Mouse (Mus musculus): ENCODE data around the gene Plxnd1. TPM values are rescaled to one million over a fixed set of nuclear protein-coding genes. Genes with fewer than 3 reads are reported as not detected.

Plxnd1 gene
- 24.2 and 29.4 TPM in 2 replicates for polyA plus RNA-seq (2012; rRNA removed)

DNA sequence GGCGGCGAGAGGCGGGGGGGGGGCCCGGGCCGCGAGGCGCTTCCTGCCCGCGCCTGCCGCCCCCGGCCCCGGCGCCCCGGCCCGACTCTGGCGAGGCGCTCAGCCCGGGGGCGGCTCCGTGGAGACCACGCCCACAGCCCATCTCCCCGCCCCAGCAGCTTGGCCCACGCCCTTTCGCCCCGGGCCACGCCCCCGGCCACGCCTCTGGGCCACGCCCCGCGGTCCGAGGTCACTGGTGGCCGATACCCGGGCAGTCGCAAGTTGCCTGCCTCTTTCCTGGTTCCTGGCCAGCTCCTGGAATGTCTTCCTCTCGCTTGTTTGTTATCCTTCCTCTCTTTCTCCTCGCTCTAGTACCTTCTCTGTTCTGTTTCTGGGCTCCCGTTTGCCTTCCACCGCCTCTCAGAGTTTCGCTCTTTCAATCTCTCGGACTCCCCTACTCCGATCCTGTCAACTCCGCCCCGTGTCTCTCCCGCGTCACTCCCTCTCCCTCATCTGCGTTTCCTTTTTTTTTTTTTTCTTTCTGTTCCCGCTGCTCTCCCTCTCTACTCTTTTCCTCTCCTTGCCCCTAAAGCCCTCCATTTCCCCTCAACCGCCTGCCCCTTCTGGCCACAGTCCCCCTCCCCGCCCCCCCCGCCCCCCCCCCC is at the start of gene Plxnd1:
Plxnd1 (minus strand) TSS at position 129 of the 644 bp plus-strand sequence.
- Histone ChIP-seq H3K27me3 (ENCODE audit: control insufficient read depth, insufficient read depth, low read length) (no peaks in the 10 kb centered on the region), H3K27ac (ENCODE audit: insufficient read depth, low read length) (no peak within 1 kb of the TSS)

DNA sequence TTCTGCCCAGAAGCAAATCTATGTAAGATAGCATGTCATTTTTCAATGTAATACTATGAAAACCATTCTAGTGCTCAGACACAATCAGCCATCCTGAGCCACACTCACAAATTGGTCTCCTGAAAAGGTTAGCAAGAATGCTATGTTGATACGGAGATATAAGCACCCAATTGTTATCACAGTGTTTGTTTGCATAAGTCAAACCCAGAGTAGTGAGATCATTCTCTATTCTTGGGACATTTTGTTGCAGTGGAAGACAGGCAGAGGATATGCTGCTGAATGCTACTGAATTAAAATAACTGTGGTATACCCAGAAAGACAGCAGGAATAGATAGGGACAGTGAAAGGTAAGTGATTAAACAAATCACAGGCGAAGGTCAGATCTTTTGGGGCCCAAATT is 49.2 kb upstream of the Plxnd1 start:
- WGBS: 53% methylated on average over 2 of the region's 2 CpGs
- TF ChIP-seq CTCF (IDR thresholded peaks at IDR 0.05; ENCODE audit: borderline replicate concordance, insufficient read depth, low read depth, low read length): no peak

More for the DNA sequence above, at the start of gene Plxnd1:
- H3K4me1 ChIP-seq (ENCODE audit: control insufficient read depth, insufficient read depth, low read length): peaks cover 9% of the 10 kb centered on the region
- WGBS: 2% methylated on average over 41 of the region's 51 CpGs
- TF ChIP-seq CTCF (IDR thresholded peaks at IDR 0.05; ENCODE audit: borderline replicate concordance, insufficient read depth, low read depth, low read length): no peak
- no peak for TF ChIP-seq POLR2A (IDR thresholded peaks at IDR 0.05; ENCODE audit: borderline replicate concordance, insufficient read depth, low read length)
- peak within 1 kb of the TSS; percentile 62 for H3K4me3 ChIP-seq (replicated peaks; ENCODE audit: insufficient read depth, low read depth, low read length)
- DNase-seq: peak; percentile 77 to 82

GRCm38 (mm10) chr6:116038222-116038621 is 43.4 kb upstream of the Plxnd1 start:
- H3K27ac ChIP-seq (ENCODE audit: insufficient read depth, low read length): 0 out of 2 replicates have a peak overlapping the region, but pooled peaks have one; percentile 11
- no peak for TF ChIP-seq CTCF (IDR thresholded peaks at IDR 0.05; ENCODE audit: borderline replicate concordance, insufficient read depth, low read depth, low read length)
- TF ChIP-seq POLR2A (IDR thresholded peaks at IDR 0.05; ENCODE audit: borderline replicate concordance, insufficient read depth, low read length): no peak

More for the DNA sequence above, 49.2 kb upstream of the Plxnd1 start:
- Histone ChIP-seq H3K27me3 (ENCODE audit: control insufficient read depth, insufficient read depth, low read length) (no peaks in the 10 kb centered on the region), H3K4me3 (replicated peaks; ENCODE audit: insufficient read depth, low read depth, low read length) (no peak overlapping the region), H3K4me1 (ENCODE audit: control insufficient read depth, insufficient read depth, low read length) (peaks cover 19% of the 10 kb centered on the region), H3K27ac (ENCODE audit: insufficient read depth, low read length) (no peak overlapping the region)
- DNase-seq: no peak

DNA sequence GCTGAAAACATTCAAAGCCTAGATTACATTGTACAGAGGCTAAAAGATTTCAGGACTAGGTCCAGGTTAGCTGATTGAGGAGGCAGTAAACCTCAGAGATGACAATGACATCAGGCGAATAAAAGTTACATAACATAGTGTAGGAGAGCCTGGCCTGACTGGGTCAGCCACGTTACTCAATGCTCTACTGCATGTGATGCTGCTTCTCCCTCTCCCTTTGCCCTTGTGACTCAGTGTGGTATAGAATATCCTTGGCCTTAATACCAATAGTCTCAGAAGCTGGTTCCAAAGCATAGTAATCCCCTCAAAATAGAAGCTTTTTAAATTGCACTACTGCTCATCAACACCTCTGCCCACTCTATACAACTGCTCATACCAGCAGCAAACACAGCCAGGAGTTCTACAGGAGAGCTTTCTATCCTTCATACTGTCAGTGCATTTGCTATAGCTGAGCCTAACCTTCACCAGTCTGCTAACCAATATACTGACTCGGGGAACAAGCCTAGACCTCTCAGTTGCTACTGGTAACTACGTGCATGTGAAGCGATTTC is 42.6 kb upstream of the Plxnd1 start:
- Histone ChIP-seq H3K4me3 (replicated peaks; ENCODE audit: insufficient read depth, low read depth, low read length) (no peak overlapping the region), H3K27ac (ENCODE audit: insufficient read depth, low read length) (peak overlapping the region; percentile 28), H3K27me3 (ENCODE audit: control insufficient read depth, insufficient read depth, low read length) (no peaks in the 10 kb centered on the region), H3K4me1 (ENCODE audit: control insufficient read depth, insufficient read depth, low read length) (peaks cover 21% of the 10 kb centered on the region)
- whole genome bisulfite sequencing: 53% methylated on average over 5 of the region's 5 CpGs
- TF ChIP-seq POLR2A (IDR thresholded peaks at IDR 0.05; ENCODE audit: borderline replicate concordance, insufficient read depth, low read length): no peak
- DNase-seq: no peak

More at GRCm38 (mm10) chr6:116038222-116038621, 43.4 kb upstream of the Plxnd1 start:
- Histone ChIP-seq H3K4me1 (ENCODE audit: control insufficient read depth, insufficient read depth, low read length) (peaks cover 22% of the 10 kb centered on the region), H3K27me3 (ENCODE audit: control insufficient read depth, insufficient read depth, low read length) (no peaks in the 10 kb centered on the region), H3K4me3 (replicated peaks; ENCODE audit: insufficient read depth, low read depth, low read length) (no peak overlapping the region)
- WGBS: 85% methylated on average over 2 of the region's 2 CpGs
- no peak for DNase-seq

DNA sequence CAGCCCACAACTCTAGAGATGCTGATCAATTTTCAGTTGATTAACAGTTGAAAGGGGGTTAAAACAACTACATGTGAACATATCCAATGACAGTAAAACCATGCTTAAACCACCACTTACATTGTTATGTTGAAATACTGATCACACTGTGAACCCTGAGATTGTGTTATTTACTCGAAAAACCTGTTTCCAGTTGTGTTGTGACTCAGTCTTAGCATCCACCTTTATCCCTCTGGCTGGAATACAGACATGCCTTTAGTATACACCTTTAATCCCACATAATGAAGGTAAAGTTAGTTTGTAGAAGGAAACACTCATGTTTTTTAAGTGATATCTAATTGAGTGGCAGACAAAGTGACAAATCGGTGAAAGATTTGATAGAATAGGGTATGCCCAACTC is 41.8 kb upstream of the Plxnd1 start:
- WGBS: 87% methylated on average over 2 of the region's 2 CpGs
- DNase-seq: no peak
- Histone ChIP-seq H3K4me1 (ENCODE audit: control insufficient read depth, insufficient read depth, low read length) (peaks cover 24% of the 10 kb centered on the region), H3K27ac (ENCODE audit: insufficient read depth, low read length) (no peak overlapping the region), H3K4me3 (replicated peaks; ENCODE audit: insufficient read depth, low read depth, low read length) (no peak overlapping the region), H3K27me3 (ENCODE audit: control insufficient read depth, insufficient read depth, low read length) (no peaks in the 10 kb centered on the region)
- TF ChIP-seq CTCF (IDR thresholded peaks at IDR 0.05; ENCODE audit: borderline replicate concordance, insufficient read depth, low read depth, low read length) (no peak), POLR2A (IDR thresholded peaks at IDR 0.05; ENCODE audit: borderline replicate concordance, insufficient read depth, low read length) (no peak)

DNA sequence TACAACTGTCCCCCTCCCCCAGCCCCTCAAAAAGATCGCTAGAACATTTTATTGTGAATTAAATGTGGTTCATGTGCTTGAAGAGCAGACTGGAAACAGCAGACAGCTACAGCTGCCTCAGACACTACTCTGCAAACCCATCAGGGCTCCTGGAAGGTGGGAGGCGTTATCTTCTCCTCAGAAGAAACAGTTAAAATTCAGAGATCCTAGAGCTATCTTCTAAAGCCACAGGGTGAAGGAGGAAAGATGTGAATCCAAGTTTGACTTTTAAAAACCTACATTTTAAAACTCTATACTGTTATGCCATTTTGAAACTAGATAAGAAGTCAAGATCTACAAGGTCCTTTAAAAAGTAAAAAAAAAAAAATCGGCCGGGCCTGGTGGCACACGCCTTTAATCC is 36.2 kb upstream of the Plxnd1 start:
- no peaks in the 10 kb centered on the region for H3K27me3 ChIP-seq (ENCODE audit: control insufficient read depth, insufficient read depth, low read length)
- no peak overlapping the region for H3K27ac ChIP-seq (ENCODE audit: insufficient read depth, low read length)
- TF ChIP-seq CTCF (IDR thresholded peaks at IDR 0.05; ENCODE audit: borderline replicate concordance, insufficient read depth, low read depth, low read length) (no peak), POLR2A (IDR thresholded peaks at IDR 0.05; ENCODE audit: borderline replicate concordance, insufficient read depth, low read length) (no peak)
- peaks cover 13% of the 10 kb centered on the region for H3K4me1 ChIP-seq (ENCODE audit: control insufficient read depth, insufficient read depth, low read length)
- 88% methylated on average over 5 of the region's 5 CpGs for WGBS
- no peak overlapping the region for H3K4me3 ChIP-seq (replicated peaks; ENCODE audit: insufficient read depth, low read depth, low read length)
- no peak for DNase-seq

DNA sequence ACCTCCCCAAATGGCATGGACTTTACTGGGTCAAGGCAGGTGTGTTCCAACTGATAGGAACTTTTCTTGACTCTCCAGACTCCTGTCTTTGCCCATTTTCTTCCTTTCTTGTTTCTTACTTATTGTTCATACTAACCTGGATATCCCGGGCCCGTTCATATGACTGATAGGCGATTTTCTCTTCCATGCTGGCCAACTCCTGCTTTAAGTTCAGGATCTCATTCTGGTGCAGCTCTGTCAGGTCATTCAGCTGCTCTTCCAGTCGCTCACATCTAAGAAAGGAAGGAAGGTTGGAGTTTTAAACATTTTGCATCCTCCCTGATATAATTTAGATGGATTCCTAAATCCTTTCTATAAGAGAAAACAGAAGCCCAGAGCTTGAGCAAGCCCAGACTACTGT is 29.9 kb upstream of the Plxnd1 start:
- H3K4me3 ChIP-seq (replicated peaks; ENCODE audit: insufficient read depth, low read depth, low read length): no peak overlapping the region
- 91% methylated on average over 4 of the region's 4 CpGs for WGBS
- H3K27me3 ChIP-seq (ENCODE audit: control insufficient read depth, insufficient read depth, low read length): no peaks in the 10 kb centered on the region
- H3K4me1 ChIP-seq (ENCODE audit: control insufficient read depth, insufficient read depth, low read length): no peaks in the 10 kb centered on the region
- no peak overlapping the region for H3K27ac ChIP-seq (ENCODE audit: insufficient read depth, low read length)
- DNase-seq: no peak
- TF ChIP-seq POLR2A (IDR thresholded peaks at IDR 0.05; ENCODE audit: borderline replicate concordance, insufficient read depth, low read length) (no peak), CTCF (IDR thresholded peaks at IDR 0.05; ENCODE audit: borderline replicate concordance, insufficient read depth, low read depth, low read length) (no peak)

DNA sequence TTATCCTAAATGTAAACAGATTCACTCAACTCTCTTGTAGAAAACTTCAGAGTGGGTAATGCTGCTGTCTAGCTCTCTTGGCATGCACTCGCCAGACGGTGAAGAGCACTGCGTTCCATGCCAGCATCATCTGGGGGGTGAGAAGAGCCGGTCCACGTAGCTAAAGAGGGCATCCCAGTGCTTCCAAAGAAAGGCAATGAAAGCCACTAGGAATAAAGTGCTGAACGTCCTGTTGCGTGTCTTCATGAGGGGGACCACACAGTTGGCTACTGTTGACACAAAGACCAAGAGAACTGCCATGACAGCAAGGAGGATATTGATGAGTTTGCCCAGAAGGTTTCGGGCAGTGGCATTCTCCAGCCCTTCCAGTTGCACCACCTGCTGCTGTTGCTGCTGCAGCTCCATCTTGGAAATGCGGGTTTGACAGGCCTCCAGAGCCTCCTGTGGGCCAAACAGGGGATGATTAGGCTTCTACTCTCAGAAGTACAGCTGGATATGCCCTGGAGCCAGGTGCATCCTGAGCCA is 27.2 kb upstream of the Plxnd1 start:
- H3K4me3 ChIP-seq (replicated peaks; ENCODE audit: insufficient read depth, low read depth, low read length): no peak overlapping the region
- 54% methylated on average over 9 of the region's 9 CpGs for WGBS
- H3K27ac ChIP-seq (ENCODE audit: insufficient read depth, low read length): no peak overlapping the region
- DNase-seq: no peak
- TF ChIP-seq POLR2A (IDR thresholded peaks at IDR 0.05; ENCODE audit: borderline replicate concordance, insufficient read depth, low read length) (no peak), CTCF (IDR thresholded peaks at IDR 0.05; ENCODE audit: borderline replicate concordance, insufficient read depth, low read depth, low read length) (no peak)
- H3K27me3 ChIP-seq (ENCODE audit: control insufficient read depth, insufficient read depth, low read length): no peaks in the 10 kb centered on the region
- H3K4me1 ChIP-seq (ENCODE audit: control insufficient read depth, insufficient read depth, low read length): no peaks in the 10 kb centered on the region

All from cerebellum, adult 2 months (tissue).